Mouse (Mus musculus): ENCODE results near the gene Evl.

DNA sequence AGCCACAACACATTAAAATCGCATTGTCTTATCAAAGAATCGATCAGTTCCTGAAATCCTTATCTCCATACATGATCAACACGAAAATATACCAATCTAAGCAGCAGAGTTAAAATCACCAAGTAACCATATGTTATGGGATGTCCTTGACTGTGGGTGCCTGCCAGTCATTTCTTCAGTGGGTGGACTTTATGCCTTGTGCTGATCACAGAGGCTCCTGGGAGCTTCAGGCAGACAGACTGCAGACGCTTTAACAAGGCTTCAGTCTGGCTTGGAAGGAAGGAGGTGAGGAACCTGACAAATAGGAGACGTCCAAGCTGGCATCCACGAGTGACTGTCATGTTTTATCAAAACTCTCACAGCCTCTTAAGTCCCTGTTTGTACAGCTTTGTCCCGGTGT is 43.9 kb upstream of the Evl start:
- no peak for TF ChIP-seq POLR2AphosphoS2 (IDR thresholded peaks at IDR 0.05; ENCODE audit: insufficient read length, low read depth)
- TF ChIP-seq TCF12 (IDR thresholded peaks at IDR 0.05; ENCODE audit: insufficient read depth, poor library complexity, severe bottlenecking) = no peak
